Comparison of ENCODE assay signal across 8 mouse cellular contexts in genomic region chr15:101260874-101261622, GRCm38 (mm10). TPM values are rescaled to one million over a fixed set of nuclear protein-coding genes. Genes with fewer than 3 reads are reported as not detected.
A peak's percentile ranks its signal among the peaks of the same experiment; 100 is the strongest.
DNase-seq lines count a peak whose midpoint lies in the region; ATAC-seq and TF ChIP-seq lines count a peak whose summit lies in the region.

No protein-coding gene starts in this region.

- peak; percentile 68 for DNase-seq in lung, postnatal 0 days (ENCODE audit: low spot score)
- no peak for DNase-seq in lung, postnatal 14 days
- peak; percentile 48 for DNase-seq in naive thymus-derived CD4-positive, alpha-beta T cell, adult 2 months (ENCODE audit: low read depth)
- no peak for DNase-seq in left cerebral cortex, postnatal 36 days (ENCODE audit: low spot score in 2 of 2)
- no peak for DNase-seq in spleen, postnatal 36 days (ENCODE audit: low spot score in 2 of 2)
- DNase-seq in forebrain, postnatal 0 days, result no peak

- WGBS in lung, postnatal 0 days, result 32% methylated on average over 13 of the region's 13 CpGs
- 69% methylated on average over 13 of the region's 13 CpGs for WGBS in hindbrain, embryonic 12.5 days
- WGBS in forebrain, postnatal 0 days, result 65% methylated on average over 13 of the region's 13 CpGs

- H3K27ac ChIP-seq in lung, postnatal 0 days (ENCODE audit: low read length), result peak overlapping the region; percentile 71
- H3K27ac ChIP-seq in embryonic fibroblast, embryonic 13.5 days (ENCODE audit: insufficient read depth, low read length), result peak overlapping the region; percentile 38
- peak overlapping the region; percentile 52; the same call in 1 of the 2 replicates for H3K27ac ChIP-seq in hindbrain, embryonic 12.5 days
- H3K27ac ChIP-seq in forebrain, postnatal 0 days (ENCODE audit: low read depth, low read length), result no peak overlapping the region

- TF ChIP-seq EP300 in lung, postnatal 0 days (IDR thresholded peaks at IDR 0.05), result peak; percentile 54; the same call in 1 of the 2 replicates

- H3K4me3 ChIP-seq in lung, postnatal 0 days (ENCODE audit: low read depth, low read length), result no peak overlapping the region
- no peak overlapping the region for H3K4me3 ChIP-seq in embryonic fibroblast, embryonic 13.5 days (ENCODE audit: insufficient read depth, low read length)
- H3K4me3 ChIP-seq in hindbrain, embryonic 12.5 days, result no peak overlapping the region
- no peak overlapping the region for H3K4me3 ChIP-seq in forebrain, postnatal 0 days (ENCODE audit: low read depth, low read length)

- H3K27me3 ChIP-seq in lung, postnatal 0 days (replicated peaks; ENCODE audit: insufficient read depth, low read length), result no peaks in the 10 kb centered on the region
- peaks cover 12% of the 10 kb centered on the region for H3K27me3 ChIP-seq in hindbrain, embryonic 12.5 days
- H3K27me3 ChIP-seq in forebrain, postnatal 0 days (ENCODE audit: insufficient read depth, low read length), result peaks cover 5% of the 10 kb centered on the region

- H3K9ac ChIP-seq in lung, postnatal 0 days (replicated peaks; ENCODE audit: low read depth), result 0 out of 2 replicates have a peak overlapping the region, but pooled peaks have one; percentile 12
- no peak overlapping the region for H3K9ac ChIP-seq in hindbrain, embryonic 12.5 days
- H3K9ac ChIP-seq in forebrain, postnatal 0 days, result no peak overlapping the region

- H3K4me2 ChIP-seq in lung, postnatal 0 days (replicated peaks; ENCODE audit: low read depth, low read length), result peak overlapping the region; percentile 22
- H3K4me2 ChIP-seq in hindbrain, embryonic 12.5 days (replicated peaks), result no peak overlapping the region
- no peak overlapping the region for H3K4me2 ChIP-seq in forebrain, postnatal 0 days (ENCODE audit: low read depth)

- no peak for TF ChIP-seq POLR2A in embryonic fibroblast, embryonic 13.5 days (IDR thresholded peaks at IDR 0.05; ENCODE audit: low read depth, low read length)

- peaks cover 18% of the 10 kb centered on the region for H3K4me1 ChIP-seq in lung, postnatal 0 days (ENCODE audit: insufficient read depth, low read depth, low read length)
- H3K4me1 ChIP-seq in embryonic fibroblast, embryonic 13.5 days (ENCODE audit: control insufficient read depth, insufficient read depth, low read length), result 0 out of 2 replicates have a peak, but pooled peaks cover under 1% of the 10 kb centered on the region
- H3K4me1 ChIP-seq in hindbrain, embryonic 12.5 days, result peaks cover 14% of the 10 kb centered on the region
- peaks cover 6% of the 10 kb centered on the region; the same call in 1 of the 2 replicates for H3K4me1 ChIP-seq in forebrain, postnatal 0 days (ENCODE audit: insufficient read depth)

- peak; percentile 55 for ATAC-seq in lung, postnatal 0 days
- no peak for ATAC-seq in hindbrain, embryonic 12.5 days (ENCODE audit: low FRiP score)
- ATAC-seq in forebrain, postnatal 0 days, result no peak

- intact Hi-C loops in left cerebral cortex, postnatal 36 days (cut with DNase I), result no loop called here

- TF ChIP-seq CTCF in lung, postnatal 0 days (IDR thresholded peaks at IDR 0.05), result no peak
- no peak for TF ChIP-seq CTCF in embryonic fibroblast, embryonic 13.5 days (IDR thresholded peaks at IDR 0.05; ENCODE audit: borderline replicate concordance, insufficient read depth, low read length)
- TF ChIP-seq CTCF in forebrain, postnatal 0 days (IDR thresholded peaks at IDR 0.05; ENCODE audit: low read depth), result no peak

- H3K9me3 ChIP-seq in lung, postnatal 0 days (ENCODE audit: low read length), result no peaks in the 10 kb centered on the region
- no peaks in the 10 kb centered on the region for H3K9me3 ChIP-seq in hindbrain, embryonic 12.5 days (replicated peaks)
- H3K9me3 ChIP-seq in forebrain, postnatal 0 days (ENCODE audit: low read length), result no peaks in the 10 kb centered on the region

- no peaks in the 10 kb centered on the region for H3K36me3 ChIP-seq in lung, postnatal 0 days (ENCODE audit: insufficient read depth, low read length)
- H3K36me3 ChIP-seq in hindbrain, embryonic 12.5 days, result no peaks in the 10 kb centered on the region
- H3K36me3 ChIP-seq in forebrain, postnatal 0 days (ENCODE audit: insufficient read depth), result no peaks in the 10 kb centered on the region

RNA-seq across cellular contexts. Expression of gene Nr4a1, which starts 7.0 kb away (rescaled TPM):
- 7.8 and 11.8 TPM in 2 replicates for polyA plus RNA-seq in lung, postnatal 0 days (2015; fragmentation: Nextera tagmentation; extraction: Ambion mirVana)
- polyA plus RNA-seq in embryonic fibroblast, embryonic 13.5 days (2011; ENCODE audit: insufficient read length, low read depth, missing spikeins), result 60.9 and 68.2 TPM in 2 replicates
- polyA plus RNA-seq in hindbrain, embryonic 12.5 days (2016; fragmentation: Nextera tagmentation; extraction: Ambion mirVana), result 4.4 and 5.5 TPM in 2 replicates
- total RNA-seq in left cerebral cortex, postnatal 36 days (2021), result 100 to 1,000 TPM in 1 of 2 experiments, 10 to 100 TPM in 1; 60.5 to 156 TPM
- total RNA-seq in forebrain, postnatal 0 days (2014; rRNA removed), result 8.9 and 9.6 TPM in 2 replicates
- polyA plus RNA-seq in forebrain, postnatal 0 days (2015; fragmentation: Nextera tagmentation; extraction: Ambion mirVana), result 8.5 and 9.0 TPM in 2 replicates

RNA-seq across cellular contexts. Expression of gene Atg101, which starts 23.0 kb away (rescaled TPM):
- polyA plus RNA-seq in lung, postnatal 0 days (2015; fragmentation: Nextera tagmentation; extraction: Ambion mirVana), result 73.1 and 74.2 TPM in 2 replicates
- polyA plus RNA-seq in embryonic fibroblast, embryonic 13.5 days (2011; ENCODE audit: insufficient read length, low read depth, missing spikeins), result 20.4 and 21.3 TPM in 2 replicates
- 62.0 and 66.5 TPM in 2 replicates for polyA plus RNA-seq in hindbrain, embryonic 12.5 days (2016; fragmentation: Nextera tagmentation; extraction: Ambion mirVana)
- total RNA-seq in left cerebral cortex, postnatal 36 days (2021), result 10 to 100 TPM; 43.5 to 45.5 TPM
- 56.3 and 60.0 TPM in 2 replicates for total RNA-seq in forebrain, postnatal 0 days (2014; rRNA removed)
- 81.3 and 94.4 TPM in 2 replicates for polyA plus RNA-seq in forebrain, postnatal 0 days (2015; fragmentation: Nextera tagmentation; extraction: Ambion mirVana)

RNA-seq across cellular contexts. Expression of gene 6030408B16Rik, which starts 32.0 kb away (rescaled TPM):
- 74.9 and 82.4 TPM in 2 replicates for polyA plus RNA-seq in lung, postnatal 0 days (2015; fragmentation: Nextera tagmentation; extraction: Ambion mirVana)
- polyA plus RNA-seq in embryonic fibroblast, embryonic 13.5 days (2011; ENCODE audit: insufficient read length, low read depth, missing spikeins), result not detected in 2 replicates
- 0.31 and 0.87 TPM in 2 replicates for polyA plus RNA-seq in hindbrain, embryonic 12.5 days (2016; fragmentation: Nextera tagmentation; extraction: Ambion mirVana)
- total RNA-seq in left cerebral cortex, postnatal 36 days (2021), result under 1 TPM; 0.27 to 0.37 TPM
- 0.54 and 1.00 TPM in 2 replicates for total RNA-seq in forebrain, postnatal 0 days (2014; rRNA removed)
- 0.30 and 0.77 TPM in 2 replicates for polyA plus RNA-seq in forebrain, postnatal 0 days (2015; fragmentation: Nextera tagmentation; extraction: Ambion mirVana)

RNA-seq across cellular contexts. Expression of gene Grasp, which starts 37.1 kb away (rescaled TPM):
- 8.2 and 8.6 TPM in 2 replicates for polyA plus RNA-seq in lung, postnatal 0 days (2015; fragmentation: Nextera tagmentation; extraction: Ambion mirVana)
- polyA plus RNA-seq in embryonic fibroblast, embryonic 13.5 days (2011; ENCODE audit: insufficient read length, low read depth, missing spikeins), result 9.0 and 9.3 TPM in 2 replicates
- polyA plus RNA-seq in hindbrain, embryonic 12.5 days (2016; fragmentation: Nextera tagmentation; extraction: Ambion mirVana), result 4.8 and 8.2 TPM in 2 replicates
- total RNA-seq in left cerebral cortex, postnatal 36 days (2021), result 10 to 100 TPM; 76.3 to 89.5 TPM
- total RNA-seq in forebrain, postnatal 0 days (2014; rRNA removed), result 8.8 and 11.1 TPM in 2 replicates
- 3.3 and 3.4 TPM in 2 replicates for polyA plus RNA-seq in forebrain, postnatal 0 days (2015; fragmentation: Nextera tagmentation; extraction: Ambion mirVana)

Comparison
In these comparisons a context has a peak if more than half of its experiments do, and no peak if none do; other contexts are left out.
1. DNase-seq: peak in lung, postnatal 0 days (single experiment) and naive thymus-derived CD4-positive, alpha-beta T cell, adult 2 months (single experiment); none in lung, postnatal 14 days (single experiment), left cerebral cortex, postnatal 36 days (0 of 2), spleen, postnatal 36 days (0 of 2) and forebrain, postnatal 0 days (single experiment).
2. RNA of gene 6030408B16Rik, which starts 32.0 kb away (polyA plus RNA-seq): 74.9 to 82.4 TPM in lung, postnatal 0 days; 0.31 to 0.87 TPM in hindbrain, embryonic 12.5 days, 0.30 to 0.77 TPM in forebrain, postnatal 0 days and not detected in embryonic fibroblast, embryonic 13.5 days; every median in the first group is over 10 times any median in the second.